Mouse (Mus musculus) liver, postnatal 0 days (tissue): ENCODE measurements around the gene Ccdc73.

Experiments
- CTCF ChIP-seq: sonication (generic); IDR thresholded peaks from 2 replicates; pipeline ENCODE4 v1.5.1; 2016; ENCODE audit warnings: antibody characterized with exemption, low read depth
- EP300 ChIP-seq: IDR thresholded peaks from 2 replicates; pipeline ENCODE4 v1.6.1; 2016; ENCODE audit warnings: antibody characterized with exemption, low read depth, mild to moderate bottlenecking

GRCm38 (mm10) chr2:104915709-104916108 lies 48.1 kb downstream of the Ccdc73 start:
- TF ChIP-seq CTCF (peak; percentile 27; the same call in 1 of the 2 replicates), EP300 (no peak)
